Mouse (Mus musculus) B cell, adult (primary cell): ENCODE results near the gene Olfr1442. TPM values are rescaled to one million over a fixed set of nuclear protein-coding genes. Genes with fewer than 3 reads are reported as not detected.

Experiments
- total RNA-seq: library from RNA; stranded (reverse); gene quantifications from 4 replicates; pipeline ENCODE4 v1.2.4, GENCODE M21; 2023; ENCODE audit not compliant: inconsistent age

Gene Olfr1442
- not detected in 4 replicates for total RNA-seq

GRCm38 (mm10) chr19:12670139-12670538 lies at the start of gene Olfr1442:
Gene Olfr1442 (plus strand): TSS chr19:12670439.

GRCm38 (mm10) chr19:12633176-12633575 lies 37.1 kb upstream of the Olfr1442 start, which contains the start of gene Glyat:
Gene Glyat (plus strand): TSS chr19:12633308.

GRCm38 (mm10) chr19:12677812-12678211 lies 7.6 kb downstream of the Olfr1442 start, which contains the start of gene Olfr1443:
Gene Olfr1443 (plus strand): TSS chr19:12678112.

GRCm38 (mm10) chr19:12695590-12695989 lies 25.4 kb downstream of the Olfr1442 start, which contains the start of gene Keg1:
Gene Keg1 (plus strand): TSS chr19:12695786.

Other genes with a start within 250 kb of the Olfr1442 start
- gene Pfpl, start 242.5 kb upstream of the Olfr1442 start, total RNA-seq, result not detected in 4 replicates
- gene Mpeg1, start 209.7 kb upstream of the Olfr1442 start, total RNA-seq, result 41.6 to 51.2 TPM (median 46.3 TPM) in 4 replicates
- gene Dtx4, start 169.0 kb upstream of the Olfr1442 start, total RNA-seq, result 9.3 to 12.6 TPM (median 11.3 TPM) in 4 replicates
- 136 to 142 TPM (median 138 TPM) in 4 replicates for gene Fam111a, start 124.7 kb upstream of the Olfr1442 start, total RNA-seq
- gene Gm4952, start 70.5 kb upstream of the Olfr1442 start, total RNA-seq, result not detected in 4 replicates
- not detected in 4 replicates for gene Glyat, start 37.1 kb upstream of the Olfr1442 start, total RNA-seq
- not detected in 4 replicates for gene Olfr1443, start 7.7 kb downstream of the Olfr1442 start, total RNA-seq
- gene Keg1, start 25.3 kb downstream of the Olfr1442 start, total RNA-seq, result not detected in 4 replicates
- 3.6 to 5.9 TPM (median 4.2 TPM) in 4 replicates for gene Cntf, start 95.2 kb downstream of the Olfr1442 start, total RNA-seq
- gene Zfp91, start 125.7 kb downstream of the Olfr1442 start, total RNA-seq, result 85.2 to 90.8 TPM (median 88.5 TPM) in 4 replicates
- gene Lpxn, start 125.8 kb downstream of the Olfr1442 start, total RNA-seq, result 81.9 to 88.1 TPM (median 84.2 TPM) in 4 replicates
- 2.7 to 5.5 TPM (median 4.1 TPM) in 4 replicates for gene Gm5244, start 176.2 kb downstream of the Olfr1442 start, total RNA-seq
- gene Olfr1444, start 186.8 kb downstream of the Olfr1442 start, total RNA-seq, result 0.61 to 1.3 TPM (median 0.63 TPM) in 4 replicates
- gene Olfr1445, start 213.4 kb downstream of the Olfr1442 start, total RNA-seq, result not detected in 4 replicates
- not detected in 4 replicates for gene Olfr1446, start 223.1 kb downstream of the Olfr1442 start, total RNA-seq
- gene Olfr1447, start 233.3 kb downstream of the Olfr1442 start, total RNA-seq, result not detected in 4 replicates